Mouse (Mus musculus) E14TG2a.4 (cell line): ENCODE data around the gene Rab3c.

Experiments used
- CTCF ChIP-seq: conservative IDR thresholded peaks from 2 replicates; pipeline ENCODE4 v1.5.1; 2014; ENCODE audit warnings: low read length
- NANOG ChIP-seq: IDR thresholded peaks from 2 replicates; pipeline ENCODE4 v1.6.1; 2014; ENCODE audit warnings: borderline replicate concordance, low read length, mixed read lengths

GRCm38 (mm10) chr13:110034041-110034440 is 246.8 kb downstream of the Rab3c start:
- TF ChIP-seq CTCF (no peak), NANOG (no peak)
